Mouse (Mus musculus) heart, postnatal 14 days (tissue): ENCODE results near the gene Dtx3. TPM values are rescaled to one million over a fixed set of nuclear protein-coding genes. Genes with fewer than 3 reads are reported as not detected.
"Not testable (repeated sequence)": the region's sequence is repeated elsewhere in the genome, so short reads cannot be mapped to it uniquely, and the experiment has no call there.

Experiments used
- DNase-seq, 2 experiments: peaks; one replicate each; pipeline ENCODE4 v3.0.0; 2021 to 2022
- intact Hi-C: fragments of 180-260 bp; cut with DNase I; formaldehyde crosslinking; loops from one replicate; pipeline ENCODE4 v1.15.1; 2025
- total RNA-seq, 2 experiments: library from RNA; stranded (reverse); gene quantifications; 2 replicates each; pipeline ENCODE4 v1.2.3; 2021

The Dtx3 gene
- total RNA-seq, 2 experiments from 2014 or later, result 36.1 to 43.4 TPM

- DNase-seq, intact Hi-C loops: not testable (repeated sequence)
Observed at GRCm38 (mm10) chr10:127152556-127152955, 43.0 kb downstream of the Dtx3 start.

GRCm38 (mm10) chr10:127151233-127151632 is 44.3 kb downstream of the Dtx3 start:
- DNase-seq, result not testable (repeated sequence)

GRCm38 (mm10) chr10:127150471-127150872 is 45.1 kb downstream of the Dtx3 start:
- intact Hi-C loops, result no loop called here
- no peak for DNase-seq

More at GRCm38 (mm10) chr10:127151233-127151632, 44.3 kb downstream of the Dtx3 start:
- intact Hi-C loops, result not testable (repeated sequence)

- DNase-seq, result no peak
- intact Hi-C loops, result no loop called here
Observed at GRCm38 (mm10) chr10:127147135-127147534, 48.4 kb downstream of the Dtx3 start.

- intact Hi-C loops, result no loop called here
Observed at GRCm38 (mm10) chr10:127145303-127145702, 50.2 kb downstream of the Dtx3 start.

GRCm38 (mm10) chr10:127144536-127144935 is 51.0 kb downstream of the Dtx3 start:
- intact Hi-C loops, result no loop called here
- no peak for DNase-seq

More at GRCm38 (mm10) chr10:127145303-127145702, 50.2 kb downstream of the Dtx3 start:
- DNase-seq, result no peak

GRCm38 (mm10) chr10:127143228-127143627 is 52.3 kb downstream of the Dtx3 start:
- intact Hi-C loops, result no loop called here
- no peak for DNase-seq

GRCm38 (mm10) chr10:127141500-127141899 is 54.0 kb downstream of the Dtx3 start:
- DNase-seq, result no peak

GRCm38 (mm10) chr10:127140971-127141370 is 54.6 kb downstream of the Dtx3 start:
- intact Hi-C loops, result no loop called here
- no peak for DNase-seq

More at GRCm38 (mm10) chr10:127141500-127141899, 54.0 kb downstream of the Dtx3 start:
- intact Hi-C loops, result no loop called here

Other genes with a start within 250 kb of the Dtx3 start
- gene Ctdsp2, start 217.0 kb downstream of the Dtx3 start, total RNA-seq, result 100 to 1,000 TPM; 104 to 122 TPM
- under 1 TPM; 0.19 to 0.56 TPM for gene Avil, start 195.0 kb downstream of the Dtx3 start, total RNA-seq
- 10 to 100 TPM; 49.8 to 60.5 TPM for gene Tsfm, start 164.9 kb downstream of the Dtx3 start, total RNA-seq
- 1 to 10 TPM; 5.0 to 6.0 TPM for gene Mettl1, start 154.3 kb downstream of the Dtx3 start, total RNA-seq
- gene Eef1akmt3, start 154.2 kb downstream of the Dtx3 start, total RNA-seq, result under 1 TPM in 1 of 2 experiments, not detected in 1; 0.12 TPM
- gene Cyp27b1, start 147.5 kb downstream of the Dtx3 start, total RNA-seq, result under 1 TPM; 0.27 to 0.50 TPM
- gene March9, start 135.5 kb downstream of the Dtx3 start, total RNA-seq, result 1 to 10 TPM; 1.6 TPM
- 100 to 1,000 TPM in 1 of 2 experiments, 10 to 100 TPM in 1; 92.4 to 113 TPM for gene Cdk4, start 132.2 kb downstream of the Dtx3 start, total RNA-seq
- gene Tspan31, start 125.5 kb downstream of the Dtx3 start, total RNA-seq, result 10 to 100 TPM; 47.3 to 50.0 TPM
- gene Agap2, start 120.4 kb downstream of the Dtx3 start, total RNA-seq, result 10 to 100 TPM; 12.2 to 12.3 TPM
- gene Os9, start 74.6 kb downstream of the Dtx3 start, total RNA-seq, result 10 to 100 TPM; 29.3 to 34.8 TPM
- 1 to 10 TPM; 2.9 to 3.8 TPM for gene B4galnt1, start 30.5 kb downstream of the Dtx3 start, total RNA-seq
- gene Slc26a10, start 15.1 kb downstream of the Dtx3 start, total RNA-seq, result 10 to 100 TPM; 45.5 to 66.9 TPM
- gene Arhgef25, start 5.6 kb downstream of the Dtx3 start, total RNA-seq, result 10 to 100 TPM; 17.0 to 17.9 TPM
- 10 to 100 TPM; 22.8 to 23.1 TPM for gene Pip4k2c, start 15.9 kb upstream of the Dtx3 start, total RNA-seq
- gene Kif5a, start 67.6 kb upstream of the Dtx3 start, total RNA-seq, result under 1 TPM; 0.49 to 0.72 TPM
- 100 to 1,000 TPM; 146 to 151 TPM for gene Dctn2, start 70.6 kb upstream of the Dtx3 start, total RNA-seq
- gene Mbd6, start 93.3 kb upstream of the Dtx3 start, total RNA-seq, result 10 to 100 TPM; 29.9 to 32.0 TPM
- 10 to 100 TPM; 39.2 to 45.9 TPM for gene Mars, start 116.1 kb upstream of the Dtx3 start, total RNA-seq
- gene Arhgap9, start 126.2 kb upstream of the Dtx3 start, total RNA-seq, result 1 to 10 TPM; 3.1 to 4.5 TPM
- gene Gli1, start 146.2 kb upstream of the Dtx3 start, total RNA-seq, result 1 to 10 TPM; 1.4 to 2.4 TPM
- gene Inhbe, start 158.7 kb upstream of the Dtx3 start, total RNA-seq, result not detected
- not detected for gene Inhbc, start 174.7 kb upstream of the Dtx3 start, total RNA-seq
- gene R3hdm2, start 184.6 kb upstream of the Dtx3 start, total RNA-seq, result 100 to 1,000 TPM; 115 to 120 TPM